ENCODE assay signal across 9 mouse cellular contexts in the genomic region with DNA sequence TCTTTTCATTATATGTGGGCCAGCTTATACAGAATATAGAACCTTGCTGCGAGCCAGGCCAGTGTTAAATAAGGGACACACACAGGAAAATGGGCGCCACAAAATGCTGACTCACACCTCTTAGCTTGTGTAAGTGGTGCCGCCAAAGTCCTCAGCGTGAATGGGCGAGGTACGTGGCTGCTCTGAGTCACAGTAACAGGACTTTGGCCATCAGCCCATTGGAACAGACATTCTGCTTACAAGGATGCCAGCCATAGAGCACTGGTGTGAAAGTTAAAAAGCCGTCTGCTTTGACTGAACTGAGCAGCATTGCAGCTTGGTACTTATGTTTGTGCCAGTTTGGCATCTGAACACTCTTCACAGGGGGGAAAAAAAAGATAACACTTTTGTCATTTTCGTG.
DNase-seq lines count a peak whose midpoint lies in the region; ATAC-seq and TF ChIP-seq lines count a peak whose summit lies in the region.
"Had no signal": no experiment of that assay in that cellular context is flagged by ENCODE, and none has a peak within 500 bp of the region (broad histone marks: within the 10 kb centered on the region; RNA-seq: fewer than 3 reads in every experiment).

No protein-coding gene starts in this region.

- peaks cover under 1 to 7% of the 10 kb centered on the region in 2 experiments; a peak in 2 of 4 replicates for H3K4me1 ChIP-seq in ES-E14 (ENCODE audit: control insufficient read depth in 2 of 2, insufficient read depth in 2 of 2, low read length in 2 of 2, poor library complexity in 1 of 2)
- H3K4me1 ChIP-seq in heart, embryonic 15.5 days (replicated peaks) = peaks cover 2% of the 10 kb centered on the region; the same call in 1 of the 2 replicates

- H3K4me2 ChIP-seq in heart, embryonic 15.5 days = 0 out of 2 replicates have a peak overlapping the region, but pooled peaks have one; percentile 17
- H3K4me2 ChIP-seq: embryonic facial prominence, embryonic 13.5 days; neural tube, embryonic 12.5 days had no signal

- H3K9me3 ChIP-seq in ES-E14 (ENCODE audit: control insufficient read depth, insufficient read depth, low read depth, low read length) = no peaks in the 10 kb centered on the region
- no peaks in the 10 kb centered on the region for H3K9me3 ChIP-seq in heart, embryonic 15.5 days (replicated peaks)
- H3K9me3 ChIP-seq: embryonic facial prominence, embryonic 13.5 days; neural tube, embryonic 12.5 days had no signal

- H3K27ac ChIP-seq in ES-E14 (ENCODE audit: insufficient read depth, low read depth, low read length, poor library complexity, severe bottlenecking) = no peak overlapping the region
- no peak overlapping the region for H3K27ac ChIP-seq in heart, embryonic 15.5 days
- H3K27ac ChIP-seq: embryonic facial prominence, embryonic 13.5 days; neural tube, embryonic 12.5 days had no signal

- WGBS in heart, embryonic 15.5 days = 35% methylated on average over 8 of the region's 8 CpGs

- CTCF ChIA-PET in Patski (lab: Charles Lee) = interaction anchor here (0.6 to 1.0 kb wide), 2 partner anchors 10 to 17 kb away, joined by 3 read pairs; no protein-coding TSS in a partner anchor

- no peak overlapping the region for H3K9ac ChIP-seq in ES-E14 (ENCODE audit: insufficient read depth, low read depth, low read length, poor library complexity, severe bottlenecking)
- H3K9ac ChIP-seq in heart, embryonic 15.5 days = no peak overlapping the region
- H3K9ac ChIP-seq: embryonic facial prominence, embryonic 13.5 days; neural tube, embryonic 12.5 days had no signal

- POLR2A ChIA-PET in Patski (lab: Charles Lee) = interaction anchor here (0.7 to 1.0 kb wide), 2 partner anchors 472 to 609 kb away, joined by 3 read pairs; no protein-coding TSS in a partner anchor

- no peak for DNase-seq in ES-E14 (ENCODE audit: low read depth, low spot score)
- peak; percentile 65 for DNase-seq in Patski (ENCODE audit: low read depth, low spot score)
- DNase-seq in cerebellum, postnatal 36 days = peak; percentile 84 to 91
- peak; percentile 43 for DNase-seq in left cerebral cortex, adult 11 months (ENCODE audit: low spot score)

- H3K4me3 ChIP-seq in ES-E14 (ENCODE audit: insufficient read depth in 1 of 2, low read depth in 1 of 2, low read length in 2 of 2, poor library complexity in 1 of 2, severe bottlenecking in 1 of 2) = no peak overlapping the region
- H3K4me3 ChIP-seq in heart, embryonic 15.5 days = no peak overlapping the region
- H3K4me3 ChIP-seq: embryonic facial prominence, embryonic 13.5 days; neural tube, embryonic 12.5 days had no signal

- H3K27me3 ChIP-seq in Patski = no peaks in the 10 kb centered on the region
- no peaks in the 10 kb centered on the region for H3K27me3 ChIP-seq in heart, embryonic 15.5 days
- H3K27me3 ChIP-seq: embryonic facial prominence, embryonic 13.5 days; neural tube, embryonic 12.5 days had no signal

- no peak for TF ChIP-seq CTCF in Patski (IDR thresholded peaks at IDR 0.05)

- peak; percentile 95 for ATAC-seq in Patski
- peak; percentile 78 for ATAC-seq in heart, embryonic 15.5 days (replicated peaks; ENCODE audit: insufficient number of reproducible peaks, insufficient read depth, low FRiP score, low read depth)
- ATAC-seq in megakaryocyte-erythroid progenitor cell, adult 5-6 weeks (replicated peaks; ENCODE audit: low FRiP score, low TSS enrichment, poor library complexity, severe bottlenecking) = peak; percentile 87
- no peak for ATAC-seq in activated CD4-positive, CD25-positive, alpha-beta regulatory T cell, adult 4 months

- no peaks in the 10 kb centered on the region for H3K36me3 ChIP-seq in ES-E14 (ENCODE audit: control insufficient read depth, insufficient read depth, low read length, poor library complexity, severe bottlenecking)
- no peaks in the 10 kb centered on the region for H3K36me3 ChIP-seq in heart, embryonic 15.5 days
- H3K36me3 ChIP-seq: embryonic facial prominence, embryonic 13.5 days; neural tube, embryonic 12.5 days had no signal

- in situ Hi-C loops in ES-E14 (cut with MboI; ENCODE audit: low sequenced_read_pairs in 2 of 2, unreplicated experiment in 2 of 2) (no loop called here), Patski (cut with MboI; ENCODE audit: low pct_unique_long_range_greater_than_20kb) (no loop called here)

TF ChIP-seq in ES-E14, 5 proteins besides CTCF, POLR2A, EP300 and RAD21:
- TF ChIP-seq ZC3H11A (IDR thresholded peaks at IDR 0.05; ENCODE audit: borderline replicate concordance, low read depth, low read length) (no peak), ZNF384 (IDR thresholded peaks at IDR 0.05; ENCODE audit: low read depth, low read length) (no peak), CHD2 (IDR thresholded peaks at IDR 0.05; ENCODE audit: low read depth, low read length) (no peak), HCFC1 (IDR thresholded peaks at IDR 0.05; ENCODE audit: borderline replicate concordance, insufficient read depth, low read length) (no peak), MAFK (IDR thresholded peaks at IDR 0.05; ENCODE audit: insufficient read depth, low read depth, low read length) (0 out of 2 replicates have a peak, but pooled peaks have one; percentile 40)
